Mouse (Mus musculus) CH12.LX (cell line): ENCODE measurements around the gene Akap8. TPM values are rescaled to one million over a fixed set of nuclear protein-coding genes. Genes with fewer than 3 reads are reported as not detected.

Experiments used
- DNase-seq: peaks from one replicate; pipeline ENCODE4 v3.0.0-alpha.2; 2013; ENCODE audit errors: extremely low read depth
- H3K27ac ChIP-seq: 2 replicates; pipeline ENCODE4 v1.5.1; 2012; ENCODE audit warnings: low read depth, mild to moderate bottlenecking, control low read depth, moderate library complexity; ENCODE audit not compliant: insufficient read depth
- H3K27me3 ChIP-seq: replicated peaks from 2 replicates; pipeline ENCODE3; 2012; ENCODE audit warnings: inconsistent platforms
- H3K36me3 ChIP-seq, 2 experiments: replicated peaks in 1 of 2; 2 replicates each; pipeline versions ENCODE3 to v1.6.1; 2012; ENCODE audit warnings: inconsistent platforms in 1 of 2, low read length in 1 of 2, mild to moderate bottlenecking in 1 of 2, mixed read lengths in 1 of 2, moderate library complexity in 1 of 2; ENCODE audit not compliant: control insufficient read depth in 1 of 2, insufficient read depth in 1 of 2
- H3K4me1 ChIP-seq, 2 experiments: 2 replicates each; pipeline ENCODE4 v1.6.1; 2012; ENCODE audit warnings: inconsistent platforms in 1 of 2, moderate library complexity in 1 of 2; ENCODE audit not compliant: insufficient read depth in 2 of 2, control insufficient read depth in 1 of 2
- H3K4me2 ChIP-seq: 2 replicates; pipeline ENCODE4 v1.6.1; 2012; ENCODE audit warnings: low read depth, mild to moderate bottlenecking, control low read depth; ENCODE audit not compliant: poor library complexity, insufficient read depth, severe bottlenecking
- H3K4me3 ChIP-seq, 3 experiments: fragments of 150-350 bp in 1 of 3; sonication (generic) in 1 of 3; replicated peaks in 1 of 3; 2 replicates each; pipeline versions ENCODE3 to v1.5.1; 2011 to 2012; ENCODE audit warnings: low read depth in 2 of 3, low read length in 2 of 3, mild to moderate bottlenecking in 2 of 3, moderate library complexity in 2 of 3, control low read depth in 1 of 3, improper control_type of control experiment in 1 of 3, inconsistent platforms in 1 of 3, mixed read lengths in 1 of 3; ENCODE audit not compliant: poor library complexity in 1 of 3
- H3K79me2 ChIP-seq: replicated peaks from 2 replicates; pipeline ENCODE4 v1.6.1; 2012; ENCODE audit warnings: mild to moderate bottlenecking, moderate library complexity; ENCODE audit not compliant: control insufficient read depth, poor library complexity, insufficient read depth, severe bottlenecking; ENCODE audit errors: extremely low read depth
- H3K9ac ChIP-seq: 2 replicates; pipeline ENCODE4 v1.6.1; 2012; ENCODE audit warnings: low read depth, mild to moderate bottlenecking, control low read depth, moderate library complexity; ENCODE audit not compliant: insufficient read depth
- H3K9me3 ChIP-seq: replicated peaks from 2 replicates; pipeline ENCODE3; 2012; ENCODE audit warnings: low read length, inconsistent platforms, mixed read lengths
- BHLHE40 ChIP-seq: IDR thresholded peaks from 2 replicates; pipeline ENCODE4 v1.6.1; 2011; ENCODE audit warnings: mild to moderate bottlenecking, low read depth, low read length, improper control_type of control experiment
- CTCF ChIP-seq, 2 experiments: IDR thresholded peaks in 1 of 2; conservative IDR thresholded peaks in 1 of 2; 2 replicates each; pipeline ENCODE4 v1.5.1; 2011 to 2012; ENCODE audit warnings: low read depth in 2 of 2, low read length in 2 of 2, improper control_type of control experiment in 1 of 2, inconsistent platforms in 1 of 2, mild to moderate bottlenecking in 1 of 2, moderate library complexity in 1 of 2
- HCFC1 ChIP-seq: IDR thresholded peaks from 2 replicates; pipeline ENCODE4 v1.6.1; 2012; ENCODE audit warnings: low read depth, mild to moderate bottlenecking, inconsistent platforms, low read length, improper control_type of control experiment
- JUND ChIP-seq: conservative IDR thresholded peaks from 2 replicates; pipeline ENCODE4 v1.6.1; 2011; ENCODE audit warnings: low read depth, low read length, improper control_type of control experiment
- KAT2A ChIP-seq: IDR thresholded peaks from 2 replicates; pipeline ENCODE4 v1.6.1; 2012; ENCODE audit warnings: low read length, improper control_type of control experiment, inconsistent platforms; ENCODE audit not compliant: insufficient replicate concordance
- MAX ChIP-seq: IDR thresholded peaks from 2 replicates; pipeline ENCODE4 v1.6.1; 2011; ENCODE audit warnings: low read length, improper control_type of control experiment
- MAZ ChIP-seq: IDR thresholded peaks from 2 replicates; pipeline ENCODE4 v1.6.1; 2012; ENCODE audit warnings: low read depth, mild to moderate bottlenecking, inconsistent platforms, low read length, improper control_type of control experiment, moderate library complexity
- MXI1 ChIP-seq: IDR thresholded peaks from 2 replicates; pipeline ENCODE4 v1.6.1; 2011; ENCODE audit warnings: mild to moderate bottlenecking, low read depth, low read length, improper control_type of control experiment
- MYC ChIP-seq: IDR thresholded peaks from 2 replicates; pipeline ENCODE4 v1.6.1; 2011; ENCODE audit warnings: low read depth, mild to moderate bottlenecking, improper control_type of control experiment, low read length
- PAX5 ChIP-seq: IDR thresholded peaks from 2 replicates; pipeline ENCODE4 v1.6.1; 2012; ENCODE audit warnings: low read length, inconsistent platforms, mixed read lengths
- POLR2AphosphoS2 ChIP-seq: IDR thresholded peaks from 2 replicates; pipeline ENCODE4 v1.6.1; 2011; ENCODE audit warnings: low read depth, low read length, improper control_type of control experiment
- RCOR1 ChIP-seq: conservative IDR thresholded peaks from 2 replicates; pipeline ENCODE4 v1.6.1; 2012; ENCODE audit warnings: low read depth, mild to moderate bottlenecking, inconsistent platforms, low read length, improper control_type of control experiment
- SIN3A ChIP-seq: IDR thresholded peaks from 2 replicates; pipeline ENCODE4 v1.6.1; 2012; ENCODE audit warnings: low read length, improper control_type of control experiment, inconsistent platforms
- SMC3 ChIP-seq: IDR thresholded peaks from 2 replicates; pipeline ENCODE4 v1.6.1; 2011; ENCODE audit warnings: low read depth, low read length, improper control_type of control experiment
- TBP ChIP-seq: conservative IDR thresholded peaks from 2 replicates; pipeline ENCODE4 v1.6.1; 2011; ENCODE audit warnings: low read depth, low read length, improper control_type of control experiment
- TCF12 ChIP-seq: IDR thresholded peaks from 2 replicates; pipeline ENCODE4 v1.6.1; 2014; ENCODE audit warnings: low read depth, mild to moderate bottlenecking, inconsistent platforms, low read length, improper control_type of control experiment
- UBTF ChIP-seq: IDR thresholded peaks from 2 replicates; pipeline ENCODE4 v1.6.1; 2012; ENCODE audit warnings: low read depth, mild to moderate bottlenecking, inconsistent platforms, low read length, improper control_type of control experiment, moderate library complexity
- USF2 ChIP-seq: conservative IDR thresholded peaks from 2 replicates; pipeline ENCODE4 v1.6.1; 2011; ENCODE audit warnings: low read depth, low read length, improper control_type of control experiment
- ZC3H11A ChIP-seq: IDR thresholded peaks from 2 replicates; pipeline ENCODE4 v1.6.1; 2012; ENCODE audit warnings: low read depth, mild to moderate bottlenecking, inconsistent platforms, low read length, improper control_type of control experiment
- ZKSCAN1 ChIP-seq: IDR thresholded peaks from 2 replicates; pipeline ENCODE4 v1.6.1; 2012; ENCODE audit warnings: low read depth, inconsistent platforms, low read length, improper control_type of control experiment, borderline replicate concordance
- ZNF384 ChIP-seq: IDR thresholded peaks from 2 replicates; pipeline ENCODE4 v1.6.1; 2012; ENCODE audit warnings: low read depth, low read length, improper control_type of control experiment, inconsistent platforms
- dilution Hi-C: fragments of 300-500 bp; cut with MboI; formaldehyde crosslinking; loops from 2 replicates; pipeline ENCODE4 v1.14.3; 2020; ENCODE audit warnings: low sequenced_read_pairs; ENCODE audit not compliant: extremely low pct_unique_long_range_greater_than_20kb, extremely low pct_ligation_motif_present
- in situ Hi-C: fragments of 300-500 bp; cut with MboI; formaldehyde crosslinking; loops from 3 replicates; pipeline ENCODE4 v1.14.3; 2019; ENCODE audit warnings: low sequenced_read_pairs, low pct_ligation_motif_present, low pct_unique_long_range_greater_than_20kb, mixed read lengths
- polyA plus RNA-seq: library from polyadenylated mRNA; unstranded; fragments of >175 nt; gene quantifications from 2 replicates; pipeline ENCODE4 v1.2.1, GENCODE M21; 2012; ENCODE audit warnings: low read depth; ENCODE audit not compliant: insufficient read length
- total RNA-seq, 2 experiments: library from RNA; depleted of rRNA; stranded (reverse); fragments of 300-350 nt in 1 of 2; fragments of >200 nt in 1 of 2; gene quantifications; 2 replicates each; pipeline ENCODE4 v1.2.3; 2012 to 2014

Gene Akap8
- total and polyA plus RNA-seq, 3 experiments: 62.5 to 146 (median 75.2) TPM

GRCm38 (mm10) chr17:32268540-32268960, 52.5 kb downstream of the Akap8 start:
- H3K9ac ChIP-seq: no peak overlapping the region
- dilution Hi-C loops (no loop called here), in situ Hi-C loops (no loop called here)
- H3K9me3 ChIP-seq: no peaks in the 10 kb centered on the region
- no peak overlapping the region for H3K27ac ChIP-seq
- peaks cover 0 to 36% of the 10 kb centered on the region in 2 experiments; a peak in 2 of 4 replicates for H3K4me1 ChIP-seq
- no peak for DNase-seq
- H3K4me3 ChIP-seq: no peak overlapping the region
- TF ChIP-seq POLR2AphosphoS2: no peak
- no peak for TF ChIP-seq RCOR1
- no peak for TF ChIP-seq ZNF384
- TF ChIP-seq ZKSCAN1: no peak
- no peak for TF ChIP-seq BHLHE40
- no peak for TF ChIP-seq PAX5
- TF ChIP-seq UBTF: no peak
- TF ChIP-seq HCFC1: no peak
- TF ChIP-seq MAX: no peak
- TF ChIP-seq JUND: no peak
- TF ChIP-seq MYC: no peak
- TF ChIP-seq SIN3A: no peak
- no peak for TF ChIP-seq MAZ
- TF ChIP-seq MXI1: no peak
- no peak for TF ChIP-seq TBP
- TF ChIP-seq KAT2A: no peak
- H3K79me2 ChIP-seq: peaks cover 91% of the 10 kb centered on the region
- no peaks in the 10 kb centered on the region for H3K27me3 ChIP-seq
- H3K4me2 ChIP-seq: no peak overlapping the region
- peaks cover 2 to 48% of the 10 kb centered on the region in 2 experiments for H3K36me3 ChIP-seq

- H3K36me3 ChIP-seq: peaks cover 2 to 45% of the 10 kb centered on the region in 2 experiments
- no peak for TF ChIP-seq TBP
- no peak for TF ChIP-seq HCFC1
- TF ChIP-seq ZC3H11A: no peak
- TF ChIP-seq TCF12: no peak
- no peak for TF ChIP-seq PAX5
- no peak for TF ChIP-seq MYC
- no peak for TF ChIP-seq USF2
- TF ChIP-seq CTCF (conservative IDR thresholded peaks at IDR 0.05 in 1 of 2, IDR thresholded peaks at IDR 0.05 in 1 of 2; ENCODE audit: low read depth in 2 of 2, low read length in 2 of 2): no peak
- no peak for TF ChIP-seq JUND
- no peak for TF ChIP-seq SMC3
- peaks cover 89% of the 10 kb centered on the region for H3K79me2 ChIP-seq
- no peaks in the 10 kb centered on the region for H3K27me3 ChIP-seq
- H3K4me2 ChIP-seq: no peak overlapping the region
- no peak for DNase-seq
- H3K4me1 ChIP-seq: peaks cover 0 to 35% of the 10 kb centered on the region in 2 experiments; a peak in 2 of 4 replicates
- H3K4me3 ChIP-seq: no peak overlapping the region
- H3K27ac ChIP-seq: no peak overlapping the region
- dilution Hi-C loops: no loop called here
- no peaks in the 10 kb centered on the region for H3K9me3 ChIP-seq
- in situ Hi-C loops: no loop called here
- no peak overlapping the region for H3K9ac ChIP-seq
Observed at GRCm38 (mm10) chr17:32268096-32268495, 52.9 kb downstream of the Akap8 start.
